Mouse (Mus musculus): ENCODE measurements around the gene Majin.

Gene Majin

GRCm38 (mm10) chr19:6262839-6263433, 78.7 kb downstream of the Majin start:
- no peak for DNase-seq (ENCODE audit: low spot score)

DNA sequence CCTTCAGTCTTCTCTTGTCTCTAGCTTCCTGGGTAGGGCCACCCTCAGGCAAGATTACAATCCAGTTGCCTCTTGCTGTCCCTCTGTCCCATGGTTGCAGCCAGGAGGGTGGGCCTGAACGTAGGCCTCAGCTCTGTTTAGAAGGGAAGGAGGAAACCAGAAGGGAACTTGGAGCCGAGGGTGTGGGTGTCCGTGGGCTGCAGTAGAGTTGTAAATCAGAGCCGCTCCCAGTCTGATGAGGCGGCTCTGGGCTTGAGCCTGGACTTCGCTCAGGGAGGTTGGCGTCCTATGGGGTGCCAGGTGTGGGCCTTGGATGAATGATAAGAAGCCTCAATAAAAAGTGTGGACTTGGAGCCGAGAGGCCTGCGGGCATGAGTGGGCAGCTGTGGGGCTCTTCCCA, 80.0 kb downstream of the Majin start:
- DNase-seq (ENCODE audit: low spot score) = no peak

DNA sequence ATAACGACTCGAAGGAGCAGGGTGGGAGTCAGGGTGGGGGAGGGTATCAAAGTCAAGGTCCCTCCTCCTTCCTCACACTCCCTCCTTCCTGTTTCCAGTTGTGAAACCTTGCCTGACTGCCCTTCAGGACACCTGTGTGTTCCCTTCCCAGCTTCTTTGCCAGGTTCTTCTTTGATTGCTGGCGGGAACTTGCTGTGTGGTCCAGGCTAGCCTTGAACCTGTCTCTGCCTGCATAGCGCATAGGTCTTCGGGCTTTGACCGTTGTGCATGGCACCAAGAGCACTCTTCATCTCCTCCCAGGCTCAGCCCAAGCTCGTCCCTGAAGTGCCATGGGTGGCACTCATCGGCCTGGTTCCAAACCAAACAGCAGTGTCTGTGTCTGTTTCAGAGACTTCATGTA, 80.8 kb downstream of the Majin start:
- no peak for DNase-seq (ENCODE audit: low spot score)

DNA sequence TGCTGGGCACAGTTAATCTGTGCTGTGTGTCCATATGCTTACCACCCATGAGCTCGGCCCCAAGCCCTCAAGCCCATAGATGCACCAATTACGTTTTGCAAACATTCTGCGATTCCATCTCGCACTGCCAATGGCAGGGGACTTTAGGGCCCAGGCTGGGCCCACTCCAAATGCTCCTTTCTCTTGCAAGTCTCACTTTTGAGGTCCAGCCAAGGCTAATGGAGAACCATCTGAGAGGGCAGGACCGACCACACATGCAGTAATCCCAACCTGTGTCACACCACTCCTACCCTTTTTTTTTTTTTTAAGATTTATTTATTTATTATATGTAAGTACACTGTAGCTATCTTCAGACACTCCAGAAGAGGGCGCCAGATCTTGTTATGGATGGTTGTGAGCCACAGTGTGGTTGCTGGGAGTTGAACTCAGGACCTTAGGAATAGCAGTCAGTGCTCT, 81.6 kb downstream of the Majin start:
- no peak for DNase-seq (ENCODE audit: low spot score)

GRCm38 (mm10) chr19:6267306-6268169, 83.3 kb downstream of the Majin start:
- no peak for DNase-seq (ENCODE audit: low spot score)

GRCm38 (mm10) chr19:6268170-6268528, 84.0 kb downstream of the Majin start:
- DNase-seq (ENCODE audit: low spot score) = peak; percentile 67

DNA sequence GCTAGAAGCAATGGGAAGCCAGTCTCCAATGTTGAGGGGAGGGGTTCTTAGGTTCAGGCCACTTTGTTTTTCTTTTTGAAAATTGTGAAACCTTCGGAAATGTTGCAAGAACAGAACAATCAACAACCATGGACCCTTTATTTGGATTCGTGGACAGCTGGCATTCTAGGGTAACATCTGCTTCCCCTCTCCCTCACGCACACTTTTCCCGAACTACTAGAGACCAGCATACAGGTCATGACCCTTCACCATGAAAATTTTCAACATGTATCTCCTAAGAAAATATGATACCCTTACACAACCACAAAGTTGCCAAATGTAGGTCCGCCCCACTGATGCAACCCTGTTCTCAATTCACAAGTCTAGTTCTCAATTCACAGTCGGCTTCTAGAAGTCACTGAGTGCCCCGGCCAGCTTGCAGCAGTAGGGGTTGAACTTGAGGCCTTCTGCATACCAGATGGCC, 84.5 kb downstream of the Majin start:
- DNase-seq (ENCODE audit: low spot score) = no peak

- no peak for DNase-seq (ENCODE audit: low spot score)
Measured at GRCm38 (mm10) chr19:6269798-6270475, 85.7 kb downstream of the Majin start.

DNA sequence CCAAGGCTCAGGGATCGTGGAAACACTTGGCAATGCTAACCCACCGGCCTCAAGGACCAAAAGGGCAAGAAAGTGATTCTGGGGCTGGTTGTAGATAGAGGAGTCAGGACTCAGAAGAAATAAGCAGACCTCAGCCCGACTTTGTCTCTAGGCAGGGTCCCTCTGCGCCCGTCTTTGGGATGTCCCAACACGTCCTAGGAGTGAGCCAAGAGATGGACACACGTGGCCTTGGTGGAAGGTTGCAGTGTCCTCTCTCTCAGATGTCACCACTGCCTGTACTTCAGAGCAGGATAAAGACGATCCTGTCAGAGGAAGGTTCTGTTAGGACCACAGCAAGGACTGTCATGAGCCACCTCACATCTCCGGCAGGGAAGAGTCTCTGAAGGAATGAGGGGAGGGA, 86.5 kb downstream of the Majin start:
- DNase-seq (ENCODE audit: low spot score) = no peak

DNA sequence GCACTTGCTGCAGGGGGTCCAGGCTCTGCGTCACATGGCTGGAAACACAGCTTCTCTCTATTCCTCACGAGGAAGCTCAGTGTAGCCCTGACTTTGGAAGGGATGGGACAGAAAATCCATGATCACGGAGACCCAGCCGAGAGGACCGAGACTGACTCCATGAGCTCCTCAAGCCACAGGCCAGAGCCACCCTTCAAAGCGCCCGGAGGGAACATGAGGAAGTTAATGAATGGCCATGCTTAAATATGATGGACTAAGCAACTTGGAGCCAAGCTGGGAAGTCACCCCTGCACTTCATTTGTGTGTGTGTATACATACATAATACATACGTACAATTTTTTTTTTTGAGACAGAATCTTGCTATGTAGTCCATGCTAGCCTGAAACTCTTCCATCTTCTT, 87.0 kb downstream of the Majin start:
- no peak for DNase-seq (ENCODE audit: low spot score)

DNA sequence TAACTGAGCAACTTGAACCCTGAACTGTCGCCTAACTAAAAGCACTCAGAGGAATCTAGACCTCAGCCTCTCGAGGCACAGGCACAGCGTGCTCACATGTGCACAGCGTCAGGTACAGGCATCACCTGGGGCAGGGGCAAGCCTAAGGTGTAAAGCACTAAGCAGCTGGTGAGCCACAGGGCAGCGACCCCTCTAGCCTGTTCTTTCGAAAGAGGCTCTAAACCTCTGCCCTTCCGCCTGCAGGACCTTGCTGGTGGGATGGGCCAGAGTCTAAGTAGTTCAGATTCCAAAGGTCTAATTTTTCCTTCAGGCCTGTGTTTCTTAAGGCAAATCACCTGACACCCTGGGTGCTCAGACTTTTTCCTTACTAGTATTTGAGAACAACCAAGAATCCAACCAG, 87.9 kb downstream of the Majin start:
- no peak for DNase-seq (ENCODE audit: low spot score)

- DNase-seq (ENCODE audit: low spot score) = no peak
Measured at GRCm38 (mm10) chr19:6272738-6273137, 88.5 kb downstream of the Majin start.

- DNase-seq (ENCODE audit: low spot score) = no peak
Measured at GRCm38 (mm10) chr19:6273592-6273991, 89.4 kb downstream of the Majin start.
